Mouse (Mus musculus) cerebellum, postnatal 4 days (tissue): ENCODE measurements around the gene Zfp512.
"Not testable (repeated sequence)": the region's sequence is repeated elsewhere in the genome, so short reads cannot be mapped to it uniquely, and the experiment has no call there.

ENCODE experiments used
- DNase-seq, 2 experiments: peaks; one replicate each; pipeline ENCODE4 v3.0.0; 2022; ENCODE audit warnings: low spot score in 2 of 2, mixed read lengths in 1 of 2

The Zfp512 gene

GRCm38 (mm10) chr5:31451878-31452561 is at the start of gene Zfp512:
Gene Zfp512, plus strand, starts transcription at chr5:31452431.
- peak; percentile 77 to 86 for DNase-seq

- DNase-seq: not testable (repeated sequence)
These were observed 17.5 kb upstream of the Zfp512 start for GRCm38 (mm10) chr5:31434727-31435126.

- no peak for DNase-seq
These were observed 895 bp upstream of the Zfp512 start for GRCm38 (mm10) chr5:31451336-31451735.

- no peak for DNase-seq
These were observed 289 bp downstream of the Zfp512 start for GRCm38 (mm10) chr5:31452562-31452878.

GRCm38 (mm10) chr5:31452886-31453410 is 717 bp downstream of the Zfp512 start:
- no peak for DNase-seq

DNA sequence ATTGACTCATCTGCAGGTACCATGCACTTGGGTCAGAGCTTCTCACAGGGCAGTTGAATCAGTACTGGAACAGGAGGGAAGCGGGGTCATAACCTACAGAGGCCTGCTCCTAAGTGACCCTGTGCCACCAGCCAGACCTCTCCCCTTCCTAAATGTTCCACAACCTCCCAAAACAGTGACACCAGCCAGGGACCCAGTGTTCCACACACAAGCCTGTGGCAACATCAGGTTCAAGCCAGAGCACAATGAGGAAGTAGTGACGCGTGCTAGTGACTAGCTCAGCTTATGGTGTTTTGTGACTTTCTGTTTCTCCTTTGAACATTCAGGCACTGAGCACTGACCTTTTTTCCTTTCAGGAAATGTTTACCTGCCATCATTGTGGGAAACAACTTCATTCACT is 15.6 kb downstream of the Zfp512 start:
- no peak for DNase-seq

- DNase-seq: no peak
These were observed 17.5 kb downstream of the Zfp512 start for GRCm38 (mm10) chr5:31469711-31470110.

GRCm38 (mm10) chr5:31470334-31470733 is 18.1 kb downstream of the Zfp512 start:
- peak in 1 of 2 experiments; percentile 50 for DNase-seq

DNA sequence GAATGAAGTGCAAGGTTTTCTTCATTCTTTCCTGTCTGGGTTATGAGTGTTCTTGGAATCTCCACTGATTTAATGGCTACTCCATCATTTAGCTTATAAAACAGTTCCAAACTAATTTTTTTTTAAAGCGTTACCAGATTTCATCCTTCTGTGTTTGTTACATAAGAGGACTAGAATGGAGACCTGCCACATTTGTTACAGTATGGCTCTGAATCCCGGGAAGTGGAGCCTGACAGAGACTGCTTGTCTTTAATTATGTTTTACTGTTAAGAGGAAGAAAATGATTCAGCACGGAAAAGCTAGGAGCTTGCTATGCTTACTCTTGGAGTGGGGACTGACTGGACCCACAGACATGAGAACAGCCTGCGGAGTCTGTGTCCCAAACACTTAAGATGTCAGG is 28.3 kb downstream of the Zfp512 start:
- no peak for DNase-seq

DNA sequence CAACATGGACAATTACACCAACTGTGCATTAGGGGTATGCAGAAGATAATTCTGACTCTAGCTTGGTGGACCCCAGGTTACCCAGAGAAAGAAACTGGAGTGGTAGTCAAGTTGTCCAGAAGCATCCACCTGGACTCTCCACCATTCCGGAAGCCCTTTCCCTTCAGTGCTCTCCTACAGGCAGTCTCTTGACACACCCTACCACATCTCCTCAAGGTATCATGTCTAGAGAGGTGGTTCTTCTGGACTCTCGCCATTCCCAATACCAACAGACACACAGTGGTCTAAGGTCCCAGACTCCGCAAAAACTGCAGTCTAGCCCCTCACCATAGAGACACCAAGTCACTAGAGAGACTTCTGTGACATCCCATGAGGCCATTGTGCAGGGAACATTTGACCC is 33.2 kb downstream of the Zfp512 start, which contains the start of gene 4930548H24Rik:
Gene 4930548H24Rik, plus strand, starts transcription at position 301 of the 400 bp plus-strand sequence.
- no peak for DNase-seq

- no peak for DNase-seq
These were observed 35.7 kb downstream of the Zfp512 start for GRCm38 (mm10) chr5:31487889-31488288.

DNA sequence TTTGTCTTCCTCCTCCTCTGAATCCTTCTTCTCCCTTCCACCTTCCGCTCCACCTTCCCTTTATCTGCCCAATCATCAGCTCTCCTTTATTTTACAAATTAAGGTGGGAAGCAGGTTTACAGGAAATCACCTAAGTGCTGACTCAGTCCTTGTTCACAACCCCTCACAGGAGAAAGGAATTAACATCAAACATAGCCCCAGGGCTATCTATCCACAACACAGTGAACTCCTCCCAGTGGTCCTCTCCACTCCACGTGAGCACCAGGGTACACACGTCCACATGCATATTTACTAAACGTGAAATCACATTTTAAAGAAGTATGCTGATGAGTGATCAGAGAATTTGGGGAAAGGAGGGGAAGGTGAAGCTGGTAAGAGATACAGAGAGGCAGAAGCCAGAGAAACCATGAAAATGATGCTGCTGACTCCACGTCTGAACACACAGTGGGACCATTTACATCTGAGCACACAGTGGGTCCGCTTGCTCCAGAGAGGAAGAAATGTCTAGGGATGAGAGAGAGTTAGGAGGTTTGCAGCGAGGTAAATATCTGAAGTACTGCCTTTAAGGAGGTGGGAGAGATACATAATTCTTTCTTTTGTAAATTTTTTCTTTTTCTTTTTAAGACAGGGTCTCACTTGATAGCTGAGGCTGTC is 37.0 kb downstream of the Zfp512 start:
- no peak for DNase-seq

DNA sequence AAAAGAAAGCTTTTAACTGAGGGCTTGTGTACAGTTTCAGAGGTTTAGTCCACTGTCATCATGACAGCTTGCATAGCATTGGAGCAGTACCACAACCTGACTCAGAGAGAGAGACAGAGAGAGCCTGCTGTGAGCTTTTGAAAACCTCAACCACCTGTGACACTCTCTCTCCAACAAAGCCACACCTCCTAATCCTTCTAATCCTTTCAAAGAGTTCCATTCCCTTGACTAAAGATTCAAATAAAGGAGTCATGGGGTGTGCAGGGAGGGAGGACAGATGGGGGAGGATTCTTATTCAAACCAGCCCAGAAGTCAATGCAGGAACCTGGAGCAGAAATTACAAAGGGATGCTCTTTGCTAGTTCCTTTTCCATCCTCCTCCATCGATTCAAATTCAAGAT is 39.8 kb downstream of the Zfp512 start:
- no peak for DNase-seq

- peak; percentile 76 to 87 for DNase-seq
These were observed 42.5 kb downstream of the Zfp512 start, which contains the start of gene Gpn1 for GRCm38 (mm10) chr5:31494513-31495297. Gene Gpn1, plus strand, starts transcription at chr5:31494741.

DNA sequence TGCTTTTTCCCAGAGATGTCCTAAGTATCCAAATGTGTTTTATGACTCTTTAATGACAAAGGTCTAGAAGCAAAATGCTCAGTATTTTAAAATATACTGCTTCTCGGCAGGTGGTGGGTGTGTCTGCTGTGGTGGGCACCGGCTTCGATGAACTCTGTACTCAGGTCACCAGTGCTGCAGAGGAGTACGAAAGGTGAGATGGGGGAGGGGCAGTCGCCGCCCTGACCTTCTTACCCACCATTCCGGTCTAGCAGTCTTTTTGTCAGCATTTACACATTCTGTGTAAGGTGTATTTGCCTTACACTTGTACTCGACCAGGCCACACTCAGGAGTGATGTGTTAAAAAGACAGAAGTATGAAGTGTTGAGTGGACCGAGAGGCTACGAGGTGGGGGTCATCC is 52.6 kb downstream of the Zfp512 start:
- DNase-seq: no peak

GRCm38 (mm10) chr5:31512481-31512880 is 60.2 kb downstream of the Zfp512 start:
- DNase-seq: no peak

GRCm38 (mm10) chr5:31520556-31520955 is 68.3 kb downstream of the Zfp512 start:
- no peak for DNase-seq

DNA sequence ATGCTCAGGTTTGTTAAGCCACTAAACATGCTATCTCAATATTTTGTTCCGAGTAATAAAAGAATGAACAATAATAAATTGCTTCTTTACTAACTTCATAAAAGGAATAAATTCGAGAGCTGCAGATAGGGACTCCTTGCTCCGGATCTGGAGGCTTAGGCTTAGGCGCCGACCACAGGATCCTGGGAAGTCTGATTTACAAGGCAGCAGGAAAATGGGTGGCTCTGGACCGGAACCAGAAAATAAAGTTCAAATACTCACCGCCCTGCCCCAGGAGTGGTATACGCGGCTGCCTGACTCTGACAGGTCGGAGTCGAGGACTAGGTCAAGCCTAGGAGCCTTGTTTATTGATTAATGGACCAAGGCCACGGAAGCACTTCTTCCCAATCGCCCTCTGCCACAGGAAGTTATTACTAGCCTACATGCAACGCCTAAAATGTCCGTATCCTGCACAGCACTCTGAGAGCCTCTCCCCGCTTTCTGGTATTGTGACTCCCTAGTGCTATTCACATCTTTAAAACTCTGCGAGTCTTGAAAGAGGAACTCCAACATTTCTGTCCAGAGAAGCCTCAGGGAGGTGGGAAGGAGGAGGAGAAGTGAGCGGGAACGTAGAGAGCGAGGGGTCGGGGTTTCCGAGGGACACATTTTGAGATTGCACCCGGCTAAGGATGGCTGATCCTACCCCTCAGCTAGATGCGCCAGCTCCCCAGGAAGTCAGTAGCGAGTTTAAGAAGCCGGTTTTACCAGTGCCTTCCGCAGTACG is 74.3 kb downstream of the Zfp512 start, which contains the start of gene Slc4a1ap:
Gene Slc4a1ap, plus strand, starts transcription at position 642 of the 763 bp plus-strand sequence.
- peak; percentile 50 to 83 for DNase-seq

- DNase-seq: no peak
These were observed 75.0 kb downstream of the Zfp512 start for GRCm38 (mm10) chr5:31527117-31527680.

DNA sequence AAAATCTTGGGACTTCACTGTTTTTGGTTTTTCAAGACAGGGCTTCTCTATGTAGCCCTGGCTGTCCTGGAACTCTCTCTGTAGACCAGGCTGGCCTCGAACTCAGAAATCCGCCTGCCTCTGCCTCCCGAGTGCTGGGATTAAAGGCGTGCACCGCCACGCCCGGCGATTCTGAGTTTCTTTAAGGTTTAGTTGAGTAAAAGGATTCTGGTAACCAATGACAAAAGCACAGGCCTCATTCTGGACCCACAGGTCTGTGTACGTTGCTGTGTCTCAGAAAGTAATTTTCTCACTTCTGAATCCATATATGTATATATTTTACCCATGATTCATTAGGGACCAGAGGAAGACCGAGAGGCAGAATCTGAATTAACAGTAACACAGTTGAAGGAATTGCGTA is 75.5 kb downstream of the Zfp512 start, which contains the start of gene Supt7l:
Gene Supt7l, minus strand, starts transcription at position 101 of the 400 bp plus-strand sequence.
- DNase-seq: not testable (repeated sequence)

DNA sequence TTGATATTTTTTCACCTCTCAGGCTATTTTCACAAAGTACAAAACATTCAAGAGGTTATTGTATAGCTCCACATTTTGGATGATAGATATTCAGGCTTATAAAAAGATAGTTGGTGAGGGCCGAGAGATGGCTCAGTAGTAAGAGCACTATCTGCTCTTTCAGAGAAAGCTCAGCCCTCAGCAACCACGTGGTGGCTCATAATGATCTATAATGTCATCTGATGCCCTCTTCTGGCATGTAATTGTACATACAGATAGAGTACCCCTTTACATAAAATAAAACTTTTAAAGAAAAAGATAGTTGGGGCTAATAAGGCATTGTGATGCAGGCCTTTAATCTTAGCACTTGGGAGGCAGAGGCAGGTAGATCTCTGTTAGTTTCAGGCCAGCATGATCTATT is 76.3 kb downstream of the Zfp512 start:
- no peak for DNase-seq
